Mouse (Mus musculus) T-helper 2 cell (primary cell): ENCODE data around the gene Tcte1.

Experiments used
- in situ Hi-C: fragments of 300-600 bp; cut with MboI, MseI; formaldehyde crosslinking; loops from one replicate; pipeline ENCODE4 v1.15.1; 2025; ENCODE audit warnings: high pct_unique_total_duplicates

Tcte1 gene

DNA sequence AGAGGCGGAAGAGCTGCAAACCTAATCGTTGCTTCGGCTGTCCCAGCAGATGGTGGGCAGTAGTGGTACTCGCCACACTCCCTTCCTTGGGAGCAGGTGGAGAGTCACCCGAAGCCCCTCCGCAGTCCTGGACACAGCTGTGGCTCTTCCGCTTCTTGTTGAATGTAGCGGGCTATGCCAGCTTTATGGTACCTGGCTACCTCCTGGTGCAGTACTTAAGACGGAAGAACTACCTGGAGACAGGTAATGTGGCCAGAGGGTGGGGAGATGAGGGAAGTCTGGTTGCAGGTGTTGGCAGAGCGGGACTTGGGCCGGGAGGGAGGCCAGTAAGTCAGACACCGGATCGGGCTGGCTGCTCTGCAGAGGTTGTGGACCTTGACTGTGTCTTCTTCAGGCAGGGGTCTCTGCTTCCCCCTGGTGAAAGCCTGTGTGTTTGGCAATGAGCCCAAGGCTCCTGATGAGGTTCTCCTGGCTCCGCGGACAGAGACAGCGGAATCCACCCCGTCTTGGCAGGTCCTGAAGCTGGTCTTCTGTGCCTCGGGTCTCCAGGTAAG, 41.4 kb downstream of the Tcte1 start:
- in situ Hi-C loops, result no loop called here

DNA sequence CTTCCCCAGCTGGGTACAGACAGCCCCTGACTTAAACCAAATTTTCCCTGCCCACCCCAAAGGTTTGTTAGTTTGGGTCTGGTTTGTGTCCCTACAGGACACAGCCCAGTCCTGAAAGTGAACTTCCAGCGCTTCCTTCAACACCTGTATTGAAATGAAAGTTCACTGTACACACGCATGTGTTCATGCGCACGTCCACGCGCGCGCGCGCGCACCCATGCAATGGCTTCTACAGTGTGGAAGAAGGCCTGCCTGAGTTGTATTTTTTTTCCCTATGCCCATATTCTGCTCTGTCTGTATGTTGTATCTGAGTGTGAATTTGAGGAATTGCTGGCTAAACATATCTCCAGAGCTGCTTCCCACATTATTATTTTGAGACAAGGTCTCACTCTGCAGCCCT, 41.9 kb downstream of the Tcte1 start:
- in situ Hi-C loops, result no loop called here

DNA sequence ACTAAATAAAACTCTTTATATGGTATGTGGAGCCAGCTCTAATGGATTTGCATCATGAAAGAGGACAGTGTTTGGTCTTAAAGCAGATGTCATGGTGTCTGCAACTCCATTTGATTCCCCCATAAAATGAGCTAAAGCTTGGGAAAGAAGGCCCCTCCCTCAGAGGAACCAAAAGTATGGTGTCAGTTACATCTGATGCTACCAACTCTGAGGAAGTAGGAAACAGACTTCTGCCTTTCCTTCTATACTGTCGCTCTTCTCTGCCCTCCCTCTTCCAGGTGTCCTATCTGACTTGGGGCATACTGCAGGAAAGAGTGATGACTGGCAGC, 42.8 kb downstream of the Tcte1 start:
- in situ Hi-C loops, result no loop called here

DNA sequence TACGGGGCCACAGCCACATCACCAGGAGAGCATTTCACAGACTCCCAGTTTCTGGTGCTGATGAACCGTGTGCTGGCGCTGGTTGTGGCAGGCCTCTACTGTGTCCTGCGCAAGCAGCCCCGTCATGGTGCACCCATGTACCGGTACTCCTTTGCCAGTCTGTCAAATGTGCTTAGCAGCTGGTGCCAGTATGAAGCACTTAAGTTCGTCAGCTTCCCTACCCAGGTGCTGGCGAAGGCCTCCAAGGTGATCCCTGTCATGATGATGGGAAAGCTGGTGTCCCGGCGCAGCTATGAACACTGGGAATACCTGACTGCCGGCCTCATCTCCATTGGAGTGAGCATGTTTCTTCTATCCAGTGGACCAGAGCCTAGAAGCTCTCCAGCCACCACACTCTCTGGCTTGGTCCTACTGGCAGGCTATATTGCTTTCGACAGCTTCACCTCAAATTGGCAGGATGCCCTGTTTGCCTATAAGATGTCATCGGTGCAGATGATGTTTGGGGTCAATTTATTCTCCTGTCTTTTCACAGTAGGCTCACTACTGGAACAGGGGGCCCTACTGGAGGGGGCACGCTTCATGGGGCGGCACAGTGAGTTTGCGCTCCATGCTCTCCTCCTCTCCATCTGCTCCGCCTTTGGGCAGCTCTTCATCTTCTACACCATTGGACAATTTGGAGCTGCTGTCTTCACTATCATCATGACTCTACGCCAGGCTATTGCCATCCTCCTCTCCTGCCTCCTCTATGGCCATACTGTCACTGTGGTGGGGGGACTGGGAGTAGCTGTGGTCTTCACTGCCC, 43.3 kb downstream of the Tcte1 start:
- in situ Hi-C loops, result no loop called here

DNA sequence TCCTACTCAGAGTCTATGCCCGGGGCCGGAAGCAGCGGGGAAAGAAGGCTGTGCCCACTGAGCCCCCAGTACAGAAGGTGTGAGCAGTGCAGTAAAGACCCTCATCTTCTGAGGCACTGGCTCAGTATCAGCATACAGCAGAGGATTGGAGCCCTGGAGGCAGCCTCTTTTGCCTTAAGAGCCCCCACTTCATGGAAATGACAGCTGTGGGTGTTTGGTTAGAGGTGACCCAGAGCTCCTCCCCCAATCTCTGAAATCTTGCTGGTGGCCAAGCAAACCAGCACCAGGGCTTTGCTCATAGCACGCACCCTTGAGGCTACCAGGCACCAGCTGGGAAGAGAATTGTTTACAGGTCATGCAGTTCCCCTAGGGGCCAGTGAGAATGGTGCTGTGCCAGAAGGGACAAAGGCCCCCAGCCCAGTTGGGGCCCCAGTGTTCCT, 43.9 kb downstream of the Tcte1 start:
- in situ Hi-C loops, result no loop called here

DNA sequence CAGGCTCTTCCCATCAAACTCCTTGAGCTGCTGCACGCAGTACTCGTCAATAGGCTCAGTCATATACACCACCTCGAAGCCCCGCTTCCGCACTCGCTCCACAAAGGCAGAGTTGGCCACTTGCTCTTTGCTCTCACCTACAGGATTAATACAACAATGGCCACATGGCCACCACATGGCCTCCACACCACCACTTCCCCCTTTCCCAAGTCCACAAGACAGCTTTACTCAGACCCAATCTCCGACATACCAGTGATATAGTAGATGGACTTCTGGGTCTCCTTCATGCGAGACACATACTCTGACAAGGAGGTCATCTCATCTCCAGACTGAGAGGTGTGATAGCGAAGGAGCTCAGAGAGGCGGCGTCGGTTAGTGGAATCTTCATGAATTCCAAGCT, 45.8 kb downstream of the Tcte1 start:
- in situ Hi-C loops, result no loop called here

DNA sequence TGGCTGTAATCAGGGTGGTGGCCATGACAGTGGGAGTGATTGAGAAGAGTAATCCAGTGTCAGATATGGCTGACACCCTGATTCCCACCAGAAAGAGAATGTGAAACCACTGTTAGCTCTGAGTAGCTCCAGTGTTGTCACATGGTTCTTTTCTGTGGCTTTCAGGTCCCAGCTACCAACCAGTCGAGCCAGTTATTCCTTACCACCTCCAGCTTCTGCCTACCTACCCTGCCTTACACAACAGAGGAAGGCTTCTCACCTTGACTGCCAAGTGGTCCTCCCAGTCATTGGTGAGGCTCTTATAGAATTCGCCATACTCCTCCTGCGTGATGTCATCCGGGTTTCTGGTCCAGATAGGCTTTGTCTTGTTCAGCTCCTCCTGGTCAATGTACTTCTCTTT, 46.8 kb downstream of the Tcte1 start:
- in situ Hi-C loops, result no loop called here

DNA sequence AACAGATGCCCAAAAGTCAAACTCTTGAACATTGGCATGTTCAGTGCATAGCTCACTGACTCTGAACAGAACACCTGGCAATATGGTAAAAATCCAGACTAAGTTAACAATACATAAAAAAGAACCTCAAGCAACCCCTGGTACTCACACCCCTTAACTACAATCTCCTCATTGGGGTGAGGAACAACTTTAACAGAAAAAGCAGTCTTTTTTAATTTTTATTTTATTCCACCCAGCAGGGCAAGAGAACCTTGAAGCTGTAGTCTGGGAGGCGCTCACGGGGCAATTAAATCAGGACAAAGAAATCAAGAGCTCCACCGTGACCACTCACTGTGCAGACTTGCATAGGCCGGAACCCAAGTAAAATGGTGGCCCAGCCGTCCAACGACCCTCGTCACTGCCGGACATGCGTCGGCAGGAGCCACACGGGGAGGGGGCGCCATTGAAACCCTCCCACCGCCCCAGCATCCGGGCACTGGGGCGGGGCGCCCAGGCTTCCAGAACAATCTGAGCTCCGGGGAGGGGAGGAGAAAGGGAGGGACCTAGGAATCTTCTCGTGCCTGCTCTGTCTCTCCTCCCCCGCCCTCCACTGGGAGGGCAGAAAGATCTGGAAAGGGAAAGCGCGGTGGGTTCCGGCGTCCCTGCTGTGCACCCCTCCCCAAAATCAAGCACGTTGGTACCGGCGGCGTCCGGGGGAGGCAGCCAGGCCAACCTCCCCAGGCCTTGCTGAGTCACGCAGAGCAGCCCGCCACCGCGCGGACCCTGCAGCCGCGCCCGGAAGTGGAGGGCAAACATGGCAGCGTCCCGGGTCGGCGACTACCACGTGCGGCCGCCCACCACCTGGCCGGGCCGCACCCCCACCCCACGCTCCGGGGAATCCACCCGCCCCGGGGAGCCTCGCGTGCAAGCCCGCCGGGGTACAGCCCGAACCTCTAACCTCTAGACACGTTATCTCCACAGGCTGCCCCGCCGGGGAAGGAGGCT, 49.2 kb downstream of the Tcte1 start:
- in situ Hi-C loops, result no loop called here

DNA sequence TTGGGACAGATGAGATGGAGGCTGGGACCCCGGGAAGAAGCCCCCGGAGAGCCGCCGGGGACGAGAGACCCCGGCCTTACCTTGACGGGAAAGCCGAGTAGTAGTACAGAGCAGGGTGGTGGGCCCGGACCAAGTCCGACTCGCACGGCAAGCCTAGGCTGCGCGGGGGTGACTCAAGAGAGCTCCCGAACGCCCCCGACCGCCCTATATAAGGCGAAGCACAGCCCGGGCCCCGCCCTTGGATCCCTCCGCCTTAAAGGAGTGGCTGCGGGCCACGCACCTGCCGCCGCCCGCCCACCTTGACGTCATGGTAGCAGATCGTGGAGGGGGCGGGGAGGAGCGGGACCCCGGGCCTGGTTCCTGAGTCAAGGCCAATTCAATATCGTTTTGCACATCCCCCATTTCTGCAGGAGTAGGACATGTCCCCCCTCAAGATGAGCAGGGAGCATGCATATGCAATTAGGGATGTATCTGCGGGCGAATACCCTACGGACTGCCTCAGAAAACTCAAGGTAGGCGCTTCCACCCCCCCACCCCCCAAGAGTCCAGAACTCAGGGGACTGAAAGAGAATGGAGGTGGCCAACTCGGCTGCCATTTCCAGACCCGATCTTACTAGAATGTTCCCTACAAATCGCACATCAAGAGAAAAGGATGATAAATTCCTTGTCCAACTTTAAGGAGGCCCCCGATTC, 50.0 kb downstream of the Tcte1 start, which contains the start of gene Hsp90ab1:
Gene Hsp90ab1, minus strand, starts transcription at position 185 of the 693 bp plus-strand sequence.
- in situ Hi-C loops, result no loop called here

DNA sequence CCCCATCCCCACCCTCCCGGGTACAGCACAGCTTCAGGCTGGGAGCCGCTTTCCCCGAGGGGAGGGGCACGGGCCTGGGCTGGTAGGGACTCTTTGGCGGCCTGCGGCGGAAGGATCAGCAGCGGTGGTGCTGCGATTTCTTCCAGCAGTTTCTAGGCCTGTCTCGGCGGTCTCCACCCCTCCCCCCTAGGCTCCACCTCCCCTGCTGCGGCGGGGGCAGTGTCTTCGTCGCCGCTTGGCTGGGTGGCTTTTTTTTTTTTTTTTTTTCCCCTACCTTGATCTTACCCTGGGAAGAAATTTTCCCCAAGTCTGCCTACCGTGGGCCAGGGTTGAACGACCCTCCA, 50.5 kb downstream of the Tcte1 start:
- in situ Hi-C loops, result no loop called here

DNA sequence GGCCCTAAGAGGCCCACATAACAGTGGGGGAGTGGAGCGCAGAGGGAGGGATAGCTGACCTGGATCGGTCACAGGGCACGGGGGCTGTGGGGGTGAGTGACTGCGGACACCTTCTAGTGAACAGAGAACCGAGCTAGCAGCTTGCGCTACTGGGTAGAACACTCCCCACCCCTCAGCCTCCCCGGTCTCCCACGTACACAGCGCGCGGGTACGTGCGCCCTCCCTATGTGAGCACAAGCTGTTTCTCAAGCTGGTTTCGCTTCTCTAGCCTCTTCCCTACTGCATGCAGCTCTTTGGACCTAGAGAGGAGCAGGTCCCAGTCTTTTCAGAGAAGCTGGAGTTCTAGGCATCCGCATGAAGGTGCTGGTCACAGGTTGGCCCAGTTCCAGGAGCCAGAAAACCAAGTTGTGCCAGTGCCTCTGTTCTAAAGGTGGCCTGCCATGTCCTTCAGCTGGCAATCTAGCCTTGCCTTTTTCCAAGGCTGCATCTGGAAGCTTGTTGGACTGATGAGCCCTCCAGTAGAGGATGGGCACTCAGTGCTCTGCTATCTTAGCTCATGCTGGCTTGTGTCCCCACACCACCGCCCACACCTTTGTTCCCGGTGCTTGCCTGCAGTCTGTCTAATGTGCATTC, 51.0 kb downstream of the Tcte1 start:
- in situ Hi-C loops, result no loop called here

DNA sequence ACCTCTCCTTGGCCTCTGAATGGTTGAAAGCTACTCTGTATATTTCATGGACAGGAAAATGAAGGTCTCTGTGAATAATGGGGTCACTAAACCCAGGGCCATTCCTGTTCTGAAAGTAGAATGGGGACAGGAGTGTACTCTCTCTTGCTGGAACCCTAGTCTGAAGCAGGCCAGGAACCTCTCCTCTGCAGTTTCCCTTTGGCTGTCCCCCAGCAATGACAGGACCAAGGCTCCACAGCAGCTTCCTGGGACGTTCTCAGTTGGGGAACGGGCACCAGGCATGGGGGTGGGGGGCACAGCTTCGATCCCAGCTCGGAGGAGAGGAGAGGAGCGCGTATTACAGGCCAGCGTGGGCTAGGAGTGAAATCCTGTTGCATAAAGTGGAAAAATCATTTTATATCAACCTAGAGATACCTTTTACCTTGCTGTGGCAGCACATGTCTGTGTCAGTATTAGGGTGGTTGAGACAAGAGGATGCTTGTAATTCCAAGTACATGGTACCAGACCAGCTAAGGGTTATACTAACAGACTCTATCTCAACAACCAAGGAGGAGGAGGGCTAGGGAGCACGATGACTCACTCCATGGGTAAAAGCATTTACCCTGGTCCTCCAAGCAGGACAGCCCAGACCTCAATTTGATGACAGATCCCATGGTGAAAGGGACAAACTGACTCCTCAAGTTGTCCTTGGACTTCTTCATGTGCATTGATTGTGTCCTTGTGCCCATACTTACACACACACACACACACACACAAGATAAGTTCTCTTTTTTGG, 52.1 kb downstream of the Tcte1 start:
- in situ Hi-C loops, result no loop called here

DNA sequence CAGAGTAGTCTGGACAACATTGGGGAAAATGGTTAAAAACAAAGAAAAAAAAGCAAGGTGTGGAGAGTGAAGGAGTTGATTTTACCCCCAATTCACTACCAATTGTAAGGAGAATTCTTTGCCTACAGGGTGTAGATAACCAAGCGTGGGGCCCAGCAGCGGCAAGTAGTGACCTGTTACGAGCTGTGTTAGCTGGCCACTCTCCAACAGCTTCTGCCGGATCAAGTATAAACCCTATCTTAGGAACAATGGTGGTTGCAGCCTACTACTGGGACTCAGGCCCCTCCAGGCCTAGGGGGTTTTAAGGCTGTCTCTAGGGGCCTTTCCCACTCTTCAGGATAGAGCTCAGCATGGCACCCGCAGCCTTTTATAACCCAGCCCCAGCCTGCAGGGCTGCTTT, 55.0 kb downstream of the Tcte1 start:
- in situ Hi-C loops, result no loop called here

DNA sequence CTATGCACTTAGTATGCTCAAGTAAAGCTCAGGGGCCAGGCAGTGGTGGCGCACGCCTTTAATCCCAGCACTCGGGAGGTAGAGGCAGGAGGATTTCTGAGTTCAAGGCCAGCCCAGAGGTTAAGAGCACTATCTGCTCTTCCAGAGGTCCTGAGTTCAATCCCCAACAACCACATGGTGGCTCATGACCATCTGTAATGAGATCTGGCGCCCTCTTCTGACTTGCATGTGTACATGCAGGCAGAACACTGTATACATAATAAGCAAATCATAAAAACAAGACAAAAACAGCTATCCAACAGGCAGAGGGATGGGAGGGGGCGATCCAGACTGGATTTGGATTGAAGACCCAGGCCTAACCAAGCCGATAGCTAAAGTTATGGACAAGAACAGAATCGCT, 55.6 kb downstream of the Tcte1 start:
- in situ Hi-C loops, result no loop called here

DNA sequence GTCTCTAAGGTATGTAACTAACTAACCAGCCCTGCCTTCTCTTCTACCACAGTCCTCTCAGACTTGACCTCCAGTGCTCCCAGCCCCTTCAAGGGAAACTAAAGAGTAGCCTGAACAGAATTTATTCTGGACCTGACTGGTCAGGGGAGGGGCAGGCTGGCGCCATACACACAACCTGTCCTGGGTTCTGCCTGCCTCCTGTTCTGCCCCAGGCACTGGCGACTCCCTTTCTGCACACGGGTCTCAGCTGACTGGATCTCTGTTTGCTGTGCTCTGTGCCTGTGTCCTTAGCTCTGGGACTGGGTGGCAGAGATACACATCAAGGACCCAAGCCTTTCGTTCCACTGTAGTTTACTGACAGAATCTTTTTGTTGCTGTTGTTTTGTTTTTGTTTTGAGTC, 56.3 kb downstream of the Tcte1 start:
- in situ Hi-C loops, result no loop called here

DNA sequence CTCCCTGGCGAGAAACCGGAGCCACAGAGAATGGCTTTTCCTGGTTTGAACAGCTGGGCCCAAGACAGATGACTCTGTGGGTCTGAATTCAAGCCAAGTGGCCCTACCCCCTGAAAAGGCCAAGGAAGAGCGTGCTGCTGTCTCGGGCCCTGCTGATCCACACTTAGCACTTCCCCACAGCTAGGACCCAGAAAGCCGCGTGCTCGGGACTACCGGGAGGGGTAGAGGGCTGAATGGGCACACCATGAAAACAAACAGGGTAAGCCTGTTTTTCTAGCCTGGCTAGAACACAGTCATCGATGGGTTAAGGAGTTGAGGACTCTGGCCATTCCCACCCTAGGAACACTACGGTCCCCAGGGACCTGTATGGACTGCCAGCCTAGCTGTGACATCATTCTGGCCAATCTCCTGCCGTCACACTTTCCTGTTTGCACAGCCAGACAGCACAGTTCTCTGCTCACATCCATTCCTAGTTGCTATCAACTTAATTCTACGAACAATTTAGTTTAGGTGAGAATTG, 57.8 kb downstream of the Tcte1 start:
- in situ Hi-C loops, result no loop called here

DNA sequence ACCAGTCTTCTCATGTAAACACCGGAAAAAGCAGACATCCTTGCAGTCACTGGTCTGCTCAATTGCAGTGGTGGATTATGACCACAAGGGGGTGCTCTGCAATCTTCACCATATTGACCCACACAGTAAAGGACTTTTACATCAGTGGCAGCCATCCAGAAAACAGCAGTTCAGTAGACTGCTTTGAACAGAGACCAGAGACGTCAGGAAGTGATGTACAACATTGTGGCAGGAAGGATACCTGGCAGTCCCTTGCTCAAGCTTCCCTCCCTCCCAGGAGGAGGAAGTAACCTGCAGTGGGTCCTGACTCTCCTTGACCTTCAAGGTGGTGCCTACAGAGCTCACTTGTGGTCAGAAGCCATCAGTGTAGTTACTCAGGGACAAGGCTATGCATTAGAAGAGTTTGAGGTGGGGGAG, 58.3 kb downstream of the Tcte1 start:
- in situ Hi-C loops, result no loop called here

DNA sequence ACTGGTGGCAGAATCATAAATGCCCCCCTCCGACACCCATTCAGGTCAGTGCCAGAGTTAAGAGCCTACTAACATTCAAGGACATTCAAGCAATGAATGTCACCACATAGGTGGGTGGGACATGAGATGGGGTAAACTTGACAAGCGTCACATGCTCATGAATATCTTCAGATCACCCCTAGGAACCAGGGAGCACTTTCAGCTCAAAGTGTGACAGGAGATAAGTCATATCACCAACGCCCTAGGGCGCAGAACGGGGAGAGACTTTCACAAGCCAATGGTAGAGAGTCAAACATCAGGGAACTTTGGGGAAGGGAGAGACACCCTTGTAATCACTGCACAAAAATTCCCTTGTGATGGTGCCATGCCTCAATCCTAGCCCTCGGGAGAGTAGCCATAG, 59.0 kb downstream of the Tcte1 start:
- in situ Hi-C loops, result no loop called here

DNA sequence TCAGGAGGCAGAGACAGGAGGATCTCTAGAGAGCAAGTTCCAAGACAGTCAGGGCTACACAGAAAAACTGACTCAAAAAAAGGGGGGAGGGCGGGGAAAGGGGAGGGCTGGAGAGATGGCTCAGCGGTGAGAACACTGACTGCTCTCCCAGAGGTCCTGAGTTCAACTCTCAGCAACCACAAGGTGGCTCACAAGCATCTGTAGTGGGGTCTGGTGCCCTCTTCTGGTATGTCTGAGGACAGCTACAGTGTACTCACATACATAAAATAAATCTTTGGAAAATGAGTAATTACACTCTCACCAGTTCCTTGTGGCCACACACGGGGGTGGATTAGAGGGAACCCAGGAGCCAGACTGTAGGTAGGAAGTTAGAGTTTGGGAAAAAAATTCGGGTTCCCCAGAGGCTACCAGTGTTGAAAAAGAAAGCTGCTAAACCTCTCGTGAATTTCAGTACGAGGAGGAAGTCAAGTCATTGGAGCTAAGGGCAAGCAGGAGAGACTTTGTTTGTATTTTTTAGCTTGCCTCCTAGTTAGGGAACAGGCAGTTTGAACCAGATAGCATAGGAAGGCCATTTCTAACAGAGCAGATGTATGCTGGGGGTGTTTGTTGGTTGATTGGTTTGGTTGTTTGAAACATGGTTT, 59.6 kb downstream of the Tcte1 start:
- in situ Hi-C loops, result no loop called here
